Mouse (Mus musculus): ENCODE data around the gene Nudcd2. TPM values are rescaled to one million over a fixed set of nuclear protein-coding genes. Genes with fewer than 3 reads are reported as not detected.
A peak's percentile ranks its signal among the peaks of the same experiment; 100 is the strongest.

Gene Nudcd2
- polyA plus RNA-seq, 1 experiment = 29.1 TPM

DNA sequence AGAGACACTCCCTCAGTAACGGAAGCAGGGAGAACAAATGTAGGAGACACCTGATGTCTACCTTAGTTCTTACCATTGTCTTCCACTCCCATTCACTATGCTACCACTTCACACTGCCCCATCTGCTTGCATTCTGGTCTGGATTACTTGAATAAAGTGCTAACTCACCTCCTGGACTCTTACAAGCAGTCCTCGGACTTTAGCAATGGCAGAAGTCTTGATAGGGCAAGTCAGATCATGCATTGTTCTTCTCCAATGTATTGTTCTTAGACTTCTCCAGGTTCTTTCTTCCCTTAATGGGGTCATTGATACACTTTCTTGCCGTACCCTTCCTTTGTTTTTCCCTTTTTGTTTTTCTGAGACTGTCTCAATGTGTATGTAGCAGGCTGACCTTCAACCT lies 3.9 kb downstream of the Nudcd2 start:
- no peaks in the 10 kb centered on the region for H3K4me1 ChIP-seq (ENCODE audit: control insufficient read depth, insufficient read depth, insufficient read length, low read length)
- no peak overlapping the region for H3K27ac ChIP-seq (replicated peaks; ENCODE audit: low read depth, low read length)
- no peak overlapping the region for H3K4me3 ChIP-seq (ENCODE audit: insufficient read depth, low read depth, low read length)

DNA sequence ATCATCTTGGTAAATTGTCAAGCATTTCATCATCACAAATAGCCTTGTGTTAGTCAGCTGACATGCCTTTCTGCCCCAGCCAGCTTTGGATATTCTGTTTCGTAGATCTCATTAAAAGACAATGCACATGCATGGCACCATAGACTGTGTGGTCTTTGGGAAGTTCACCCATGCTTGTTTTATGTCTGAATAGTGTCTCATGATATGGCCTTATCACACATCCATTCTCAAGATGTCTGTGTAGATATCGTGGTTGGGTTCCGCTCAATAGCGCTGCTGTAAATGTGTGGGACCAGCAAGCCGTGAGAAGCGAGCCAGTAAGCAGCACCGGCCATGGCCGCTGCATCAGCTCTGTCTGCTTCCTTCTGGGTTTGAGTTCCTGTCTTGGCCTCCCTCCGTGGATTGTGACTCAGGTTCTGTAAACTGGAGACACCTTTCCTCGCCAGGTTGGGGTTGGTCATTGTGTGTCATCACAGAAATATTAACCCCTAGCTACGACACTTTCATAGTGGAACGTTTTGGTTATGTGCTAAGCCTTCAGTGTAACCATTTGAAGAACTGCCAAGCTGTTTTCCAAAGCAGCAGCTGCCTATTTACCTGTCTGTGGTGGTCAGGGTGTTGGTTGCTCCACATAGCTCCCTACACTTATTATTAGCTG lies 8.3 kb downstream of the Nudcd2 start:
- Histone ChIP-seq H3K27ac (replicated peaks; ENCODE audit: low read depth, low read length) (no peak overlapping the region), H3K4me3 (ENCODE audit: insufficient read depth, low read depth, low read length) (no peak overlapping the region), H3K4me1 (ENCODE audit: control insufficient read depth, insufficient read depth, insufficient read length, low read length) (no peaks in the 10 kb centered on the region)

DNA sequence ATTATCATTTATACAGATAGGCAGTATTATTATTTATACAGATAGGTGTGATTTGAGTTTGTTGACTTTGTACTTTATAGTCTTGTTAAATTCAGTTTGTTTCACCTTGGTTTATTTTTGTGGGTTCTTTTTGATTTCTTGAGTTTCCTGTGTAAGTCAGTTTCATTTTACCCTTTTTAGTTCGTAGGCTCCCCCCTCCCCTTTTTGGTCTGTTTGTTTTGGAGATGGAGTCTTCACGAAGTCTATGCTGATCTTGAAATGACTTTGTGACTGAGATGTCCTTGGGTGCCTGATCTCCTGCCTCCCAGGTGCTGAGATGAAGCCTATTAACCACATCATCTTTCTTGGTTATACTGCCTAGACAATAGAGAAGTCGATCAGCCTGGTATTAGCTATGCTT lies 10.9 kb downstream of the Nudcd2 start:
- Histone ChIP-seq H3K27ac (replicated peaks; ENCODE audit: low read depth, low read length) (no peak overlapping the region), H3K4me1 (ENCODE audit: control insufficient read depth, insufficient read depth, insufficient read length, low read length) (no peaks in the 10 kb centered on the region), H3K4me3 (ENCODE audit: insufficient read depth, low read depth, low read length) (no peak overlapping the region)

DNA sequence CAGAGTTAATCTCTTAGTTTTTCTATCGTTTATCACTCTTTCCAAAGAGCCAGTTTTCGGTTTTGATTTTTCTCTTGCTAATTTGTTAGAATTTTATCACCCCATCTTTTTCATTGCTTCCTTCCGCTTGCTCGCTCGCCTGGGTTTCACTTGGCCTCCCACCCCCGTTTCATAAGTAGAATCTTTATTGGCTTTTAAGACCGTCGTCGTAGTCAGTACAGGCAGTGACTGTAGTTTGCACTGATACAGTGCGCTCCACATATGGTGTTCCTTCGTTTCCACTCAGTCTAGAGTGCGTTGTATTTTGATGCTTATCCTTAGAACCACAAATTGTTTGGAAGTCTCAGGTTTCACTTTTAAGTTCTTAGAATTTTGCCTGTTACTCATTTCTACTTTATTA lies 12.9 kb downstream of the Nudcd2 start:
- Histone ChIP-seq H3K27ac (replicated peaks; ENCODE audit: low read depth, low read length) (no peak overlapping the region), H3K4me1 (ENCODE audit: control insufficient read depth, insufficient read depth, insufficient read length, low read length) (no peaks in the 10 kb centered on the region)

DNA sequence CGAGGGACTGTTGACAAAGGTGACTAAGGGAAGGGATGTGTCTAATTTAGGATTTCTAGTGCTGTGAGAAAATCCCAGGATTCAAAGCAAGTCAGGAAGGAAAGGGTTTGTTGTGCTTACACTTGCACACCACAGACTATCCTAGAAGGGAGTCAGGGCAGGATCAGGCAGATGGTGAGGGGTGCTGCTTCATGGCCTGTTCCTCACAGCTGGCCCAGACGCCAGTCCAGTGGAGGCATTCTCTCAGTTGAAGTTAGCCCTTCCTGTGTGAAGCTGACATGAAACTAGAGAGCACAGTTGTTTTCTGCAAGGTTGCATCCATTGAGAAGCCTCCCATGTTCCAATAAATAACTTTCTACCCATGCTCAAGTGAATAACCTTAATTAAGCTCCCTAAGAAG lies 14.2 kb downstream of the Nudcd2 start:
- H3K27ac ChIP-seq (replicated peaks; ENCODE audit: low read depth, low read length) = no peak overlapping the region
- no peak overlapping the region for H3K4me3 ChIP-seq (ENCODE audit: insufficient read depth, low read depth, low read length)
- no peaks in the 10 kb centered on the region for H3K4me1 ChIP-seq (ENCODE audit: control insufficient read depth, insufficient read depth, insufficient read length, low read length)

More for the DNA sequence above, 12.9 kb downstream of the Nudcd2 start:
- H3K4me3 ChIP-seq (ENCODE audit: insufficient read depth, low read depth, low read length) = no peak overlapping the region

DNA sequence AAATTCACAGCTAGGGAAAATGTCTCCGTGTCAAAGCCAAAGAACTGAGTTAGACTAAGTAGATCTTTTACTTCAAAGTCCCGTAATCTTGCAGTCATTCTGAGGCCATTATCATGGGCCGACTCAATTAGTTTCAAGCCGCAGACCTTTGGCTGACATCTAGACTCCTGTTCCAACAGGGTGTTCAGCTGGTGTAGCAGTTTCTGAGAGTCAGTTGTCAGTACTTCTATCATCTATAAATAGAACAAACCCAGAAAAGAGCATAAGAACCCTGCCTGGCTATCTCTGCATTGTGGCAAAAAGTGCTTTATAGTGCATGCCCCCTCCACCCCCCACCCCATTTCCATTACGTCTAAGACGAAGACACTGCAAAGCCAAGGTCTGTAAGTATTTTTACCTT lies 20.4 kb downstream of the Nudcd2 start:
- Histone ChIP-seq H3K27ac (replicated peaks; ENCODE audit: low read depth, low read length) (no peak overlapping the region), H3K4me3 (ENCODE audit: insufficient read depth, low read depth, low read length) (peak overlapping the region; percentile 23; the same call in 1 of the 2 replicates), H3K4me1 (ENCODE audit: control insufficient read depth, insufficient read depth, insufficient read length, low read length) (no peaks in the 10 kb centered on the region)

DNA sequence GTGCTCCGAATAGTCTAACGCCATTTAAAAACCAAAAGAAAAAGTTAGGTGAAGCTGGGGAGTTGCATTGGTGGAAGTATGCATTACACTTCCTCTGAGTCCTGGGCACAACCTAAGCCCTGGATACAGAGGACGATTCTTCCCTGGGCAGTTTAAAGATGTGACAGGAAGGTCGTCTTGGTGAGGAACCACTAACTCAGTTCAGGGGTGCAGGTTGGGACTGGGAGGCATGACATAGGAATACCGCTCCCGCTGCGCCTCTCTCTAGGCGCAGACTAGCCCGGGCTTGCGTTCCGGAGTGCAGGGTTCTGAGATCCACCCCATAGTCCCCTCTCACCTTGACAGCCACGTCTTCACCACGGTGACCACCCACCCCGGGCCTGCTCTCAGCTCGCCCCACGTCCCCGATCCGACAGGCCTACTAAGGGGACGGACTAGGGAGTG lies 21.2 kb downstream of the Nudcd2 start:
- Histone ChIP-seq H3K27ac (replicated peaks; ENCODE audit: low read depth, low read length) (peak overlapping the region; percentile 29), H3K4me1 (ENCODE audit: control insufficient read depth, insufficient read depth, insufficient read length, low read length) (no peaks in the 10 kb centered on the region), H3K4me3 (ENCODE audit: insufficient read depth, low read depth, low read length) (peak overlapping the region; percentile 75)

DNA sequence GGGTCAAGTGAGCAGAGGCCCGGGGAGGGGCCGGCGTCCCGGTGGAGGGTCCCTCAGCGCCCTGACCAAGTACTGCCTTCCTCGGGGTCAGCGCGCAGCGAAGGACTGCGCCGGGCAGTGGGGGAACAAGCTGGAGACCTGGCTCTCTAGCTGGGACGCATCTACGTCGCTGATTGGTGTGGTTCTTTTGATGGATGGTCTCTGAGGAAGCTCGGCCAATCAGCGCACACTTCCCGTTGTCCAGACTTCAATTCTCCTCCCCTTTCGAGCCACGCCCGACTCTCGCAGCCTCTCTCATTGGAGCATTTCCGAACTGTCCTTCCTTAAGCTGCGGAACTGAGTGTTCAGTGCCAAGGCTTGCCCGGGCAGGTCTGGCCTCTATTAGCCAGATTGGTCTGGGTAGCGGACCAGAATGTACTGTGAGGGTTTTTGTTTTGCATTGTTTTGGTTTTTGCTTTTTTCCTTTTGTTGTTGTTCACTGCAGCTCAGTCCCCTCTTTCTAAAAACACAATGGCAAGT lies 21.7 kb downstream of the Nudcd2 start, which contains the start of gene Ccng1:
Gene Ccng1, minus strand, starts transcription at position 203 of the 519 bp plus-strand sequence.
- H3K4me1 ChIP-seq (ENCODE audit: control insufficient read depth, insufficient read depth, insufficient read length, low read length) = no peaks in the 10 kb centered on the region
- H3K27ac ChIP-seq (replicated peaks; ENCODE audit: low read depth, low read length) = peak within 1 kb of the TSS; percentile 29

DNA sequence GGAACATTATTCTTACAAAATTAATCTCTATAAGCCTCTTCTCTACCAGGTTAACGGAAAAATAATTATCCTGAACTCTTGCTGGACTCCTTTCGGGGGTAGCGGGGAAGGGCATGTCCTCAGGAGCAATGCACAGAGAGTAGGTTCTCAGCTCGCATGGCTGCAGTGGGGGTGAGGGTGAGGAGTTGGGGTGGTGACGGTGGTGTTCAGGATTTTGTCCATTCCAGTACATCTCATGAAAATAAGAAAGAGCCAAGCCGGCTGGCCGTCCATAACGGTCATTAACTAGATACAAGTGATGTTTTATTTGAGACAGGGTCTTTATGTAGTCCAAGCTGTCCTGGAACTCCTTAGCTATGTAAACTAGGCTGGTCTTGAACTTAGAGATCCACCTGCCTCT lies 22.5 kb downstream of the Nudcd2 start:
- no peak overlapping the region for H3K27ac ChIP-seq (replicated peaks; ENCODE audit: low read depth, low read length)
- H3K4me1 ChIP-seq (ENCODE audit: control insufficient read depth, insufficient read depth, insufficient read length, low read length) = no peaks in the 10 kb centered on the region
- H3K4me3 ChIP-seq (ENCODE audit: insufficient read depth, low read depth, low read length) = no peak overlapping the region

More for the DNA sequence above, 21.7 kb downstream of the Nudcd2 start, which contains the start of gene Ccng1:
- peak within 1 kb of the TSS; percentile 75 for H3K4me3 ChIP-seq (ENCODE audit: insufficient read depth, low read depth, low read length)

DNA sequence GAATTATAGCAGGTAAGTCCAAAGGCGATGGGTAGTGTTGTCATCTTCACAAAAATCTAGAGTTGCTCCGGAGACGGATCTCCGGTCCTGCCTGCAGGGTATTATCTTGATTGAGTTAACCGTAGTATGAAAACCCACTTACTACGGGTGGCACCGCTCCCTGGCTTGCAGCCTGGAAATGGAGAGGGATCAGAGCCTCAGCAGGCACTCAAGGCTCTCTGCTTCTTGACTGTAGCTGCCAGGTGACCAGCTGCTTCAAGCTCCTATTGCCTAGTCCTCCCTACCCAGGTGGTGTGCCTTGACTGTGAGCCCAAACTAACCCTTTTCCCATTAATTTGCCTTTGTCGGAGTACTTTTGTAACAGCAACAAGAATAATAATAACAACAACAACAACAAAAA lies 26.4 kb downstream of the Nudcd2 start:
- Histone ChIP-seq H3K27ac (replicated peaks; ENCODE audit: low read depth, low read length) (no peak overlapping the region), H3K4me3 (ENCODE audit: insufficient read depth, low read depth, low read length) (no peak overlapping the region), H3K4me1 (ENCODE audit: control insufficient read depth, insufficient read depth, insufficient read length, low read length) (no peaks in the 10 kb centered on the region)

DNA sequence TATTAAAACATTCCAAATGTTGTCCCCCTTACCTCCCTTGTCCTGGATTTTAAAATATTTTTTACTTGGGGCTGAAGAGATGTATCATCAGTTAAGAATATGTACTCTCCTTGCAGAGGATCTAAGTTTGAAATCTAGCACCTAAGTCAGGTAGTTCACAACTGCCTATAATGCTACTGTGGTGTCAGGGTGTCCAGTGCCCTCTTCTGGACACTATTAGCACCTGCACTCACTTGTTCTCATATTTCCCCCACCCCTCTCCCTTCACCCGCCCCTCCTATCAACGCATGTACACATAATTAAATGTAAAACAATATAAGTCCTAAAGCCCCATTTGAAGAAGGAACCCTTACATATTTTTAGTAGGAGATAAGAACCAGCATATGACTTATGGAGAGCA lies 29.9 kb downstream of the Nudcd2 start:
- H3K4me3 ChIP-seq (ENCODE audit: insufficient read depth, low read depth, low read length) = no peak overlapping the region
- H3K4me1 ChIP-seq (ENCODE audit: control insufficient read depth, insufficient read depth, insufficient read length, low read length) = no peaks in the 10 kb centered on the region
- H3K27ac ChIP-seq (replicated peaks; ENCODE audit: low read depth, low read length) = no peak overlapping the region

DNA sequence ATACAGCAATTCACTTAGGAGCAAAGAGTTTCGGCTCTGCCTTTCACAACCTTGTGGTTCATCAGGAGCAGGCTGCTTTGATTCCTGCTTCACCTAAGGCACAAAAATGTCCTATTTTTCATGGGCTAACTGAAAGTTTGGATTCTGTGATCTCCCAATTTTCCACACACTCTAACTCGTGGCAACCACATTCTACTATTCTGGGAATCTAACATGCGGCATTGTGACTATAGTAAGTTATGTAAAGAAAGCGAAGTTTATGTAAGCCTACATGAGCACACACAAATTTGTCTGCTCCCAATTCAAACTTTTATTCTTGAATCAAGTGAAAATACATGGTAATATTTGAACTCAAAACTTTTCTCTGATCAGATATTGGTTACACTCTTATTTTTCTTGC lies 31.2 kb downstream of the Nudcd2 start:
- no peaks in the 10 kb centered on the region for H3K4me1 ChIP-seq (ENCODE audit: control insufficient read depth, insufficient read depth, insufficient read length, low read length)

DNA sequence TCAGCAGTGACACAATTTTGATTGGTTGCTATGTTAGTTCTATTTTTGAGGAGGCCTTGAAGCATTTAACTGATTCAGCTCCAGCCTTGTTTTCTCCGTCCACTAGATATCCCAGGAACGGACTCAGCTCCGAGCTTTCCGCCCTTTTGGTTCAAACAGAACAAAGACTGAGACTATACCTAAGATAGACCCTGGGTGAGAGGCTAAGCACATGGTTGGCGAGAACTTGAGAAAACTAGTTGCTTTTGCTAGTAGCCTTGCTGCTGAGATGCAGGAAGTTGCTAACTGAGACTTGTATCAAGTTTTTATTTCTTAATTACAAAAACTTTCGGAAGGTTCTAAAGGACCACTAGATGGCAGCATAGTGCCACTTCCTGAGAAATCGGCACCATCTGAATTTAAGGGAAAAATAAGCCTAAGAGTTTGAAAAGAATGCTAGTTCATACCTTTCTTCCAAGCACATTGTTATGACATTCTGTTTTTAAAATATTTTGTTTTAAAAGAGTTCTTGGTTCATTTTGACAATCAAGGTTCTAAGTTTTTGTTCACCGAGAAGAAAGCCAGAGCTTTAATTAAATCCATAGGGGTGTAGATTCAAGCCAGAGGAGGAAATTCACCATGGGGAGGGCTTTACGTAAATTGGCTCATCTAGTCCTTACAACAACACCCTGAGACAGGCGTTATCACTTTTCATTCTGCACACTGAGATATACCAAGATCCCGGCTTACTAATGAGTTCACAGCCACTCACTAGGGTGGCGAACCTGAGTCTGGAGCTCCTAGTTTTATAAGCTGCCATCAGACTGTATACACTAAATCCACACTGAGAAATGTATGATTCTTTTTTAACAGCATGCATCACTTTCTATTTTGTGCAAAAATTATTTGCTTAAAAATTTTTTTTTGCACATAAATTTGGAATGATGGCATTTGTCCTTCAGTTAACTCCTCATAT lies 42.1 kb downstream of the Nudcd2 start:
- Histone ChIP-seq H3K4me1 (ENCODE audit: control insufficient read depth, insufficient read depth, insufficient read length, low read length) (no peaks in the 10 kb centered on the region), H3K4me3 (ENCODE audit: insufficient read depth, low read depth, low read length) (no peak overlapping the region)

More for the DNA sequence above, 31.2 kb downstream of the Nudcd2 start:
- H3K27ac ChIP-seq (replicated peaks; ENCODE audit: low read depth, low read length) = no peak overlapping the region
- H3K4me3 ChIP-seq (ENCODE audit: insufficient read depth, low read depth, low read length) = no peak overlapping the region

DNA sequence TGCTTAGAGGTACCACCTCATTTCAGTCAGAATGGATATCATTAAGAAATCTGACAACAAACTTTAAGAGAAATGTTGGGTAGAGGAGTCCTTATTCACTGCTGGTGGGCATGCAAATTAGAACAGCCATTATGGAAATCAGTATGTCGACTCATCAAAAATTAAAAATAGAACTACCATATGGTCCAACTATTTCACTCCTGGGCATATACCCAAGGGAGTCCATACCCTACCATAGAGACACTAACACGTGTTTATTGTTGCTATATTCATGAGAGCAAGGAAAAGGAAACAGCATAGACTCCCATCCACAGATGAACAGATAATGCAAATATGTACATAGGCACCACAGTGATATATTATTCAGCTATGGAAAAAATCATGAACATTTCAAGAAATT lies 48.4 kb downstream of the Nudcd2 start:
- Histone ChIP-seq H3K4me3 (ENCODE audit: insufficient read depth, low read depth, low read length) (no peak overlapping the region), H3K27ac (replicated peaks; ENCODE audit: low read depth, low read length) (no peak overlapping the region), H3K4me1 (ENCODE audit: control insufficient read depth, insufficient read depth, insufficient read length, low read length) (no peaks in the 10 kb centered on the region)

More for the DNA sequence above, 42.1 kb downstream of the Nudcd2 start:
- H3K27ac ChIP-seq (replicated peaks; ENCODE audit: low read depth, low read length) = no peak overlapping the region

DNA sequence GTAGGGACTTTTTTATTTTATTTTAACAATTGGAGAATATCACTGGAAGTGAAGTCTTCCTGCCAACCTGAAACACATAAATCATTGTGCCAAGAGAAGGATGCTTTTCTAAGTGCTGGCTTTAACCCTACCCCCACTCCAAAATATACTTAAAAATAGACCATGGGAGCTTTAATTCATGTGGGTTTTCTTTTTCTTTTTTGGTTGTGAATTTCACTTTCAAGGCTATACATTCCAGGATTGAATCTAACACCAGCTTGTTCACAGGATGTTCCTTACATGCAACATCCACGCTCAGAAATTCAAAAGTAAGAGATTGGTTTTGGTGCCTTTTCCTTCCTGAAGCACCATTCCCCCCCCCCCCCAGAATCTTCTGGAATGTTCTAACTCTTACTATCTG lies 49.9 kb downstream of the Nudcd2 start:
- H3K27ac ChIP-seq (replicated peaks; ENCODE audit: low read depth, low read length) = no peak overlapping the region
- H3K4me1 ChIP-seq (ENCODE audit: control insufficient read depth, insufficient read depth, insufficient read length, low read length) = no peaks in the 10 kb centered on the region
- no peak overlapping the region for H3K4me3 ChIP-seq (ENCODE audit: insufficient read depth, low read depth, low read length)
